In the genomic region with DNA sequence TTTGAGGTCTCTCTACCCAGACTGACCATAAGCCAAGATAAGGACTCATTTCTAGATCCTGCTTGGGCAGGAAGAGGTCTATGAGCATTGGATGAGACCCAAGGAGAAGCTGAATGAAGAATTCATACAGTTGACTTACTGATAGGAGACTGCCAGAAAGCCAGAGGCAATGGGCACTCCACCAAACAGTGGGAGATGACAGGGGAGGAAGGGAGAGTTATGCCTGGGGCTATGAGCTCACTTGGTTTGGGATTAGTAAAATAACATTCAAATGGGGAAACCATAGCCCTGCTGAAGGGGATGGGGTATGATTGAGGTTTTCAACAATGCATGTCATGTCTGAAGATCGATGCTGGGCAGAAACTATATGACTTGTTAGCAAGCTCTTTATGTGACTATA, we compare ENCODE assay signal across 26 mouse cellular contexts.
"Had no signal": no experiment of that assay in that cellular context is flagged by ENCODE, and none has a peak within 500 bp of the region (broad histone marks: within the 10 kb centered on the region; RNA-seq: fewer than 3 reads in every experiment).

No protein-coding gene starts in this region.

- H3K36me3 ChIP-seq: kidney, embryonic 15.5 days; limb, embryonic 10.5 days; limb, embryonic 13.5 days; liver, embryonic 12.5 days; liver, embryonic 15.5 days; lung, embryonic 15.5 days; midbrain, embryonic 10.5 days; midbrain, embryonic 13.5 days; neural tube, embryonic 13.5 days; stomach, embryonic 15.5 days had no signal

- DNase-seq: kidney, postnatal 10 days; kidney, postnatal 36 days; layer of hippocampus, postnatal 36 days; liver; lung, adult 18-20 months; lung, postnatal 10 days; lung, postnatal 36 days; retina, postnatal 1 day; right cerebral cortex, postnatal 25 days; spleen, adult 18-20 months; thymus, adult 2 months; thymus, postnatal 25 days had no signal

- H3K27me3 ChIP-seq: kidney, embryonic 15.5 days; limb, embryonic 13.5 days; liver, embryonic 15.5 days; lung, embryonic 15.5 days; megakaryocyte, embryonic 14.5 days; midbrain, embryonic 13.5 days; neural tube, embryonic 13.5 days; stomach, embryonic 15.5 days had no signal

- H3K4me3 ChIP-seq: kidney, embryonic 15.5 days; left cerebral cortex, adult 2 months; limb, embryonic 10.5 days; limb, embryonic 13.5 days; liver, embryonic 12.5 days; liver, embryonic 15.5 days; lung, embryonic 15.5 days; megakaryocyte, embryonic 14.5 days; midbrain, embryonic 10.5 days; midbrain, embryonic 13.5 days; myocyte; neural tube, embryonic 13.5 days; stomach, embryonic 15.5 days had no signal

- H3K4me1 ChIP-seq: kidney, embryonic 15.5 days; limb, embryonic 10.5 days; limb, embryonic 13.5 days; liver, embryonic 12.5 days; liver, embryonic 15.5 days; lung, embryonic 15.5 days; midbrain, embryonic 10.5 days; midbrain, embryonic 13.5 days; neural tube, embryonic 13.5 days; stomach, embryonic 15.5 days had no signal

- ATAC-seq: liver, embryonic 12.5 days; midbrain, embryonic 13.5 days; midbrain, embryonic 16.5 days had no signal

- H3K9me3 ChIP-seq: kidney, embryonic 15.5 days; limb, embryonic 10.5 days; limb, embryonic 13.5 days; liver, embryonic 12.5 days; liver, embryonic 15.5 days; lung, embryonic 15.5 days; megakaryocyte, embryonic 14.5 days; midbrain, embryonic 13.5 days; neural tube, embryonic 13.5 days; stomach, embryonic 15.5 days had no signal

- H3K27ac ChIP-seq: kidney, embryonic 15.5 days; left cerebral cortex, adult 2 months; limb, embryonic 10.5 days; limb, embryonic 13.5 days; liver, embryonic 12.5 days; liver, embryonic 15.5 days; lung, embryonic 15.5 days; midbrain, embryonic 10.5 days; midbrain, embryonic 13.5 days; neural tube, embryonic 13.5 days; stomach, embryonic 15.5 days had no signal

- H3K4me2 ChIP-seq: kidney, embryonic 15.5 days; limb, embryonic 13.5 days; liver, embryonic 12.5 days; liver, embryonic 15.5 days; lung, embryonic 15.5 days; midbrain, embryonic 13.5 days; neural tube, embryonic 13.5 days; stomach, embryonic 15.5 days had no signal

- H3K9ac ChIP-seq: kidney, embryonic 15.5 days; limb, embryonic 13.5 days; liver, embryonic 12.5 days; liver, embryonic 15.5 days; lung, embryonic 15.5 days; midbrain, embryonic 13.5 days; neural tube, embryonic 13.5 days; stomach, embryonic 15.5 days had no signal
